Mouse (Mus musculus) gastrocnemius, postnatal 10 days (tissue): Measurements from ENCODE around the gene Rpa2. TPM values are rescaled to one million over a fixed set of nuclear protein-coding genes. Genes with fewer than 3 reads are reported as not detected.
"Not testable (repeated sequence)": the region's sequence is repeated elsewhere in the genome, so short reads cannot be mapped to it uniquely, and the experiment has no call there.

ENCODE experiments used
- DNase-seq: peaks from one replicate; pipeline ENCODE4 v3.0.0; 2021; ENCODE audit warnings: mixed read lengths
- total RNA-seq, 2 experiments: library from RNA; stranded (reverse); gene quantifications; 2 replicates each; pipeline ENCODE4 v1.2.3; 2021

Gene Rpa2
- total RNA-seq, 2 experiments from 2014 or later: 16.2 to 16.8 TPM

GRCm38 (mm10) chr4:132762602-132763001 lies 5.5 kb upstream of the Rpa2 start:
- DNase-seq: no peak

- DNase-seq: not testable (repeated sequence)
These were observed 5.0 kb upstream of the Rpa2 start for GRCm38 (mm10) chr4:132763125-132763524.

GRCm38 (mm10) chr4:132771776-132772175 lies 3.6 kb downstream of the Rpa2 start:
- no peak for DNase-seq

- no peak for DNase-seq
These were observed 6.8 kb downstream of the Rpa2 start for GRCm38 (mm10) chr4:132774905-132775304.

- peak; percentile 66 for DNase-seq
These were observed 8.6 kb downstream of the Rpa2 start for GRCm38 (mm10) chr4:132776764-132777163.

GRCm38 (mm10) chr4:132778562-132779201 lies 10.6 kb downstream of the Rpa2 start:
- DNase-seq: no peak

- DNase-seq: no peak
These were observed 12.2 kb downstream of the Rpa2 start for GRCm38 (mm10) chr4:132780288-132780687.

GRCm38 (mm10) chr4:132783732-132784131 lies 15.6 kb downstream of the Rpa2 start:
- no peak for DNase-seq

GRCm38 (mm10) chr4:132785228-132785627 lies 17.1 kb downstream of the Rpa2 start:
- DNase-seq: no peak

- DNase-seq: no peak
These were observed 21.6 kb downstream of the Rpa2 start for GRCm38 (mm10) chr4:132789731-132790130.

- DNase-seq: not testable (repeated sequence)
These were observed 25.3 kb downstream of the Rpa2 start for GRCm38 (mm10) chr4:132793322-132794004.

- DNase-seq: no peak
These were observed 25.9 kb downstream of the Rpa2 start for GRCm38 (mm10) chr4:132794028-132794427.

- no peak for DNase-seq
These were observed 26.6 kb downstream of the Rpa2 start for GRCm38 (mm10) chr4:132794760-132795159.

- no peak for DNase-seq
These were observed 27.0 kb downstream of the Rpa2 start for GRCm38 (mm10) chr4:132795171-132795570.

- DNase-seq: peak; percentile 77
These were observed 28.2 kb downstream of the Rpa2 start, which contains the start of gene Themis2 for GRCm38 (mm10) chr4:132796196-132796886. Gene Themis2, minus strand, starts transcription at chr4:132796387.

GRCm38 (mm10) chr4:132797461-132797860 lies 29.3 kb downstream of the Rpa2 start:
- DNase-seq: no peak

GRCm38 (mm10) chr4:132798028-132798427 lies 29.9 kb downstream of the Rpa2 start:
- no peak for DNase-seq

GRCm38 (mm10) chr4:132798666-132799065 lies 30.5 kb downstream of the Rpa2 start:
- not testable (repeated sequence) for DNase-seq

GRCm38 (mm10) chr4:132799845-132800244 lies 31.7 kb downstream of the Rpa2 start:
- no peak for DNase-seq

GRCm38 (mm10) chr4:132801176-132802077 lies 33.3 kb downstream of the Rpa2 start:
- no peak for DNase-seq

- DNase-seq: no peak
These were observed 34.1 kb downstream of the Rpa2 start for GRCm38 (mm10) chr4:132802171-132802637.

GRCm38 (mm10) chr4:132803212-132803611 lies 35.1 kb downstream of the Rpa2 start:
- DNase-seq: no peak
